Mouse (Mus musculus) kidney, adult 11 months (tissue): ENCODE measurements around the gene Sh3rf3.

ENCODE experiments used
- DNase-seq: peaks from one replicate; pipeline ENCODE4 v3.0.0; 2022

Sh3rf3 gene

DNA sequence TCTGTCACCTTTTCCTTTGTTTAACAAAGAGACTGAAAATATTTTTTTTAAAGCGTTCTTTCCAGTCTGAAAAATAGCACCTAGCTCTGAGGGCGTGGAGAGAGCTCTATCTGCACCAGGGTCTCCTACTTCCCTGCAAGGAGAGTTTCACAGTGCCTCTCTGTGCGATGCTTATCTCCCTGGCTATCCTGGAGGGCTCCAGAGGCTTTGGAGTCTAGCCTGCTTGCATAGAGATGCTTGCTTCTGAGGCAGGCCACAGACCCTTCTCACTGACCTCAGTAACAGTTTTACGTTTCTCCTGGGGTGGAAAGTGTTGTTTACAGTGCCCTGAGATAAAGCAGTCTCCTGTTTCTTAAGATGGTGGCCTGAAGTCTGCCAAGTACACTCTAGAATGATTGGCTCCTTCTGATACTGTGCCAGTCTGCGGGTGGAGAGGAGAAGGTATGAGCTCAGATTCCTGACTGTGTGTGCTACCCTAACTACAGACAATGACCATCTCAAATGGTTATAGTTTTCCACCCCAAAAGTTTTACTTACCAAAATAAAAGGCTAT, 42.1 kb downstream of the Sh3rf3 start:
- DNase-seq: no peak

DNA sequence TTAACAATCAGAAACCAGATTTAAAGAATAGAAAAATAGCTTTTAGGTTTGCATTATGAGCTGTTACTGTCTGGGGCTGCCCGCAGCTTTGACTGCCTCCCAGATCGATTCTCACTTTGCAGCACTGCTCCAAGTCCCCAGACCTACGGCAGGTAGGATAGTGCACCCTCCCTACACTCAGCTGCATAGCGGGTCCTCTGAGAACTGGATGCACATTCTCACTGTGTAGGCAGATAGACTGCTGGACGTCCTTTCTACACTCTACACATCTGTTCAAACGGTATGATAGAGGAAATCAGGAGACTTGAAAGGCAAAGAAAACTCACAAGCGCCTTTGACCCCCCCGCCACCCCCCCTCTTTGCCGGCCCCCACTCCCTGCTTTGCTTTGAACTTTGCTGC, 42.7 kb downstream of the Sh3rf3 start:
- DNase-seq: no peak

- no peak for DNase-seq
Measured at GRCm38 (mm10) chr10:58856742-58857141, 43.6 kb downstream of the Sh3rf3 start.

- no peak for DNase-seq
Measured at GRCm38 (mm10) chr10:58864735-58865134, 51.6 kb downstream of the Sh3rf3 start.

GRCm38 (mm10) chr10:58867536-58867935, 54.4 kb downstream of the Sh3rf3 start:
- DNase-seq: no peak

DNA sequence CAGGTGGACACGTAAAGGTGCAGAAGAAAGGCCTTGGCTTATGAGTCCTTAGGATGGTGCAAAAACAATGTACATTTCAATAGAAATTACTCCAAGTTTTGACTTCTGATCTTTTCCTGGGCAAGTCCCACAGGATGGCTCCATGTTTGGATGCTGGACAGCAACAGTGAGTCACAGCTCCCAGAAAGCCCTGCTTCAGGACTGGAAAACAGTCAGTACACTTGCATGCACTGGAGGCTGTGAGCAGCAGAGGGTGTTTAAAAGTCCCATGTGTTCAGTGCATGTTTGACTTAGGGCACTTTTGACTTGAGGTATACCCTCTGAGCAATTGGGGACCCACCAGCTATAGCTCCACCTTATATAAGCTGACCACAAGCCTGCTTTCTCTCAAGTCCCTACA, 56.7 kb downstream of the Sh3rf3 start:
- DNase-seq: no peak

GRCm38 (mm10) chr10:58871149-58871820, 58.1 kb downstream of the Sh3rf3 start:
- DNase-seq: no peak

DNA sequence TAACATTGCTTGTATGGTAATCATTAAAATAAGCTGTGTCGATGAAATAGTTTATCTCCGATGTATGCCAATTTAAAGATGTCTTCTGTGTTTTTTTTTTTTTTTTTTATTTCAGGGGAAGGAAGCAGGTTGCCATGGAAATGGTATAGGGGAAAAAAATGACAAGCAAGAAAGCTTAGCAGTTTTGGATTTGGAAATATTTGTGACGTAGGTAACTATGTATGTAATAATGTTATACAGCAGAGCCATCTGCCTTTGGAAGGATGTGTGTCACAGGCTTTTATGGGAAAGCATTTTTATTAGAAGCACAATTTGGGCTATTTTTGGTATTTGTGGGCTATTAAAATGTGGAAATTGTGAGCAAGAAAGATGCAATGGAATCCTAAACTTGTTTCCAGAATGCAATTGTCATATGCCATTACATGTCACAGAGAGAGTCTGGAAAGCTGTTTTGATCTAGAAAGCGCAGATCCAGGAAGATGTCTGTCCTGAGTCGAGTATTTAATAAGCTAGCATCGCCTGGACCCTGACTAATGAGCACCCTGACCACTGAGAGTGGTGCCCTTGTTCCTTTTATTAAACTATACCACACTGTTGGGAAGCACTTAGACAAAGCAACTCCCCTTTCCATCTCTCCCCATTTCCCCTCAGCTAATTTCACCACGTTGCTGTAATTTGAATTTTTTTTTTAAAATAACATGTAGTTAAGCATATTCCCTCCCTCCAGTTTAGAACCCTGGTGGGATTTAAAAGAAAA, 58.8 kb downstream of the Sh3rf3 start:
- DNase-seq: no peak

DNA sequence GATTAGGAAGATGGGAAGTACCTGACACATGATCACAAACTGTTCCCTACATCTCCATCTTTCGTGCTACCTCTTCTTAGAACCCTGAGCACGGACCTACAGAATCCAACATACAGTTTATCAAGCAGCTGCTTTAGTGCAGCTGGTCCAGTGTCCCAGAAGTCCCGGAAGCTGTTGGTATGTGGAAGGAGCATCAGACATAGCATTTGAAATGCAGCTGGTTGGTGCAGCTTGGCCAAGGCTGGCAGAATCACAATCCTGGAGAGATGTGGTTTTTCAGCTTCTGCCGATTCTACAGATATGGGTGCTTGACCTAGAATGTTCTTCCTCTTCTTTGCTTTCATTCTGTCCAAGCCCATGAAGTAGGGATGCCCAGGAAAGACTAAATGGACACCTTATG, 64.7 kb downstream of the Sh3rf3 start:
- no peak for DNase-seq

GRCm38 (mm10) chr10:58878636-58879035, 65.5 kb downstream of the Sh3rf3 start:
- DNase-seq: no peak

DNA sequence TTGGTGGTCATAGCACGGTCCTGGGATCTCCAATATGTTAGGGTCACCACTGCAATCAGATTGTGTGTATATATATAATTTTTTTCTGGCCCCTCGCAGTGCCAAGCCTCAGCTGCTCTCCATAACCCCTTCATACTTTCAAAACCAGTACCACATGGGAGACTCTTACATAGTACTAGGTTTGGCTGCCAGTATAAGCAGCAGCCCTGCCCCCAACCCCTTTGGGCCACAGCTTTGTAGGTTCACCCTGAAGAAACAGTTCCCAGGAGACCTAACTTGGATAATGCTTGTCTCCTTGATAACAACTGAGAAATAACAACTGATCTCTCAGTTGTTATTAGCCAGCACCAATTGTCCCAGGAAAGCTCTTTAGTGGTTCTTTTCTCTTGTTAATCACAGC, 69.6 kb downstream of the Sh3rf3 start:
- no peak for DNase-seq

DNA sequence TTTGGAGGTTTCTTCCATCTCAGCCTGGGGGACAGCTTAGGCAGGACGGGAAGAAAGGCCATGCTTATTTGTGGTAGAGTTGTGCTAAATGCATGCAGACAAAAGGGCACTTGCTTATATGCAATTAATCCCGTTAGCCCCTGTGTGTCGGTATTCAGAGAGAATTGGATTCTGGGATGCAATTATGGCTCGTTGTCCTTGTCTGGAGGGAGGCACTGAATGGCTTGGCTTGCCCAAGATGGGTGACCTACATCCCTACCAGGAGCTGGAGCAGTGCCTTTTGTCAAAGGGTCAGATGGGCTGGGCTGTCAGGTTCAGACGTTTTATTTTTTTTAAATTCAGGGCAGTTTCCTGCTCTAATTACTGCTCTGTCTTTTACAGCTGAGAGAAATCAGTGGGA, 72.2 kb downstream of the Sh3rf3 start:
- DNase-seq: no peak

GRCm38 (mm10) chr10:58885816-58886215, 72.7 kb downstream of the Sh3rf3 start:
- no peak for DNase-seq

- no peak for DNase-seq
Measured at GRCm38 (mm10) chr10:58890671-58891439, 77.7 kb downstream of the Sh3rf3 start.

DNA sequence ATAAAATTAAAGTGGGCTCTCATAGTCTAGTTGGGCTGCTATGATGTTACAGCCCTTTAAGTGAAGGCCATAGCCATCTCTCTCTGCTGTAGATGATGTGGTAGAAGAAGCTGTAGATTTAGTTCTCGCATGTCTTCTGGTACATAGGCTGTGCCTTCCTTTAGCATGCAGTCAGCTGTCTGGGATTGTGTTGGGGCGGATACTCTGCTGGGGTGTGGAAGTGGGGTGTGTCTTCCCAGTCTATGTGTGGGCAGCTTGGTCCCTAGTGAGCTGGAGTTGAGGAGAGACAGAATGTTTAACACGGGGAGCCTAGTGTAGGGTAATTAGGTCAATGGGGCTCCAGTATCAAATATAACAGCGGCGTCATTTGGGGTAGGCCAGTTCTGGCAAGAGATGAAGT, 82.3 kb downstream of the Sh3rf3 start:
- DNase-seq: no peak

- DNase-seq: no peak
Measured at GRCm38 (mm10) chr10:58897009-58897543, 83.9 kb downstream of the Sh3rf3 start.

DNA sequence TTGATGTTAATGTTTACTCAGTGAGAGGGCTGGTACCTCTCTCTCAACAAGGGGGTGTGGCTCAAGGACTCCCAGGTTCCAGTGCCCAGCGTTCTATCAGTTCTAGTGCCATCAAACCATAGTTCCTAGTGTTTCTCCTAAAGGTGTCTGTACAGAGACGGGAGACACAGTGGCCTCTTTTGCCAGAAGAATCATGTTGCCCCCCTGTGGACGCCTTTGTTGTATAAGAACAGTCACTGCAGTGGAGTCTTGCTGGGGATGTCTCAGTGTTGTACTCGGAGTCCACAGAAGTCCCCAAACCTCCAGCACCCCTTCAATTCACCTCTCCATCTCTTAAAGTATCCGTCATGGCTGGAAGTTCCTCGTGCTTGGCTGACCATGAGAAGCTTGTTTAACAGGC, 92.1 kb downstream of the Sh3rf3 start:
- DNase-seq: no peak

- no peak for DNase-seq
Measured at GRCm38 (mm10) chr10:58907001-58907443, 93.9 kb downstream of the Sh3rf3 start.

DNA sequence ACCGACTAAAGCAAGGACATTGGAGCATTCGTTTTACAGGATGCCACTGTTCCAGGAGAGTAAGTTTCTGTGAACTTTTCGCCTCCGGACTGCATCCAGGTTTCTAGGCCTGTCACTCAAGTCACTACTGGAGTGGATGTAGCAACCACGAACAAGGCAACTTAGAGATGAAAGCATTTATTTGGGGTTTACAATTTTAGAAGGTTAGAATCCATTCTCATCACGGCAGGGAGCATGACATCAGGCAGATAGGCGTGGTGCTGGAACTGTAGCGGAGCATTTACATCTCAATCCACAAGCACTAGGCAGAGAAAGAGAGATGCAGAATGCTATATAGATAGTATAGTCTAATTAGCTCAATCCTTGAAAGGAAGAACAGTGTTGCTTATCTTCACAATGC, 95.3 kb downstream of the Sh3rf3 start:
- DNase-seq: no peak

GRCm38 (mm10) chr10:58915301-58916245, 102.4 kb downstream of the Sh3rf3 start:
- no peak for DNase-seq

- DNase-seq: no peak
Measured at GRCm38 (mm10) chr10:58921643-58922188, 108.6 kb downstream of the Sh3rf3 start.
